In genomic region chr5:30618376-30619003, GRCm38 (mm10) we compare ENCODE assay signal across 20 mouse cellular contexts. TPM values are rescaled to one million over a fixed set of nuclear protein-coding genes. Genes with fewer than 3 reads are reported as not detected.
A peak's percentile ranks its signal among the peaks of the same experiment; 100 is the strongest.
DNase-seq lines count a peak whose midpoint lies in the region; ATAC-seq and TF ChIP-seq lines count a peak whose summit lies in the region.
"Had no signal": no experiment of that assay in that cellular context is flagged by ENCODE, and none has a peak within 500 bp of the region (broad histone marks: within the 10 kb centered on the region; RNA-seq: fewer than 3 reads in every experiment).

No protein-coding gene starts in this region.

- H3K27ac ChIP-seq in heart, embryonic 10.5 days: peak overlapping the region; percentile 59
- no peak overlapping the region for H3K27ac ChIP-seq in kidney, adult 2 months (ENCODE audit: insufficient read depth, low read depth, low read length)
- H3K27ac ChIP-seq in stomach, embryonic 16.5 days (ENCODE audit: low read length): no peak overlapping the region; the same call in 1 of the 2 replicates
- H3K27ac ChIP-seq: embryonic facial prominence, embryonic 12.5 days; forebrain, embryonic 15.5 days; limb, embryonic 15.5 days; neural tube, embryonic 15.5 days had no signal

- no peaks in the 10 kb centered on the region for H3K9me3 ChIP-seq in heart, embryonic 10.5 days
- no peaks in the 10 kb centered on the region for H3K9me3 ChIP-seq in stomach, embryonic 16.5 days (replicated peaks; ENCODE audit: control insufficient read depth, low read length)
- H3K9me3 ChIP-seq: embryonic facial prominence, embryonic 12.5 days; forebrain, embryonic 15.5 days; G1E; limb, embryonic 15.5 days; neural tube, embryonic 15.5 days had no signal

- peaks cover 73% of the 10 kb centered on the region for H3K4me1 ChIP-seq in heart, embryonic 10.5 days
- peaks cover 4% of the 10 kb centered on the region; the same call in 1 of the 2 replicates for H3K4me1 ChIP-seq in kidney, adult 2 months (ENCODE audit: control insufficient read depth, insufficient read depth, low read length)
- H3K4me1 ChIP-seq in stomach, embryonic 16.5 days (ENCODE audit: control insufficient read depth, insufficient read depth, low read length): peaks cover 54% of the 10 kb centered on the region

- H3K9ac ChIP-seq in stomach, embryonic 16.5 days (ENCODE audit: low read length): 0 out of 2 replicates have a peak overlapping the region, but pooled peaks have one; percentile 15
- H3K9ac ChIP-seq: embryonic facial prominence, embryonic 12.5 days; forebrain, embryonic 15.5 days; limb, embryonic 15.5 days; neural tube, embryonic 15.5 days had no signal

- no peak overlapping the region for H3K4me3 ChIP-seq in heart, embryonic 10.5 days
- H3K4me3 ChIP-seq in kidney, adult 2 months (ENCODE audit: insufficient read depth, low read depth, low read length): no peak overlapping the region
- H3K4me3 ChIP-seq in stomach, embryonic 16.5 days (replicated peaks; ENCODE audit: low read length): no peak overlapping the region
- H3K4me3 ChIP-seq: embryonic facial prominence, embryonic 12.5 days; erythroblast, embryonic 14.5 days; forebrain, embryonic 15.5 days; limb, embryonic 15.5 days; megakaryocyte, embryonic 14.5 days; neural tube, embryonic 15.5 days had no signal

- TF ChIP-seq CTCF in kidney, adult 2 months (conservative IDR thresholded peaks at IDR 0.05; ENCODE audit: insufficient read depth, insufficient read length, low read depth, low read length): no peak

- WGBS in heart, embryonic 10.5 days: 81% methylated on average over 8 of the region's 8 CpGs
- WGBS in kidney, adult 2 months: 69% methylated on average over 8 of the region's 8 CpGs
- WGBS in stomach, embryonic 16.5 days: 73% methylated on average over 8 of the region's 8 CpGs

- DNase-seq in adrenal gland, postnatal 14 days: peak; percentile 23
- DNase-seq in adrenal gland, adult 8-10 months: no peak
- DNase-seq in heart, embryonic 10.5 days (ENCODE audit: low spot score): no peak
- no peak for DNase-seq in heart, postnatal 4 days
- DNase-seq in kidney, adult 2 months: peak; percentile 19
- DNase-seq in kidney, postnatal 14 days: no peak
- DNase-seq in spleen, adult 18-20 months: no peak
- DNase-seq: cerebellum, adult 11-12 months; gastrocnemius, postnatal 14 days; thymus, adult 2 months had no signal

- no peak for ATAC-seq in stomach, embryonic 16.5 days (ENCODE audit: insufficient read depth, low FRiP score)
- ATAC-seq: activated CD4-positive, CD25-positive, alpha-beta regulatory T cell, adult 4 months; forebrain, embryonic 15.5 days; midbrain, embryonic 16.5 days had no signal

- H3K36me3 ChIP-seq in heart, embryonic 10.5 days: no peaks in the 10 kb centered on the region
- H3K36me3 ChIP-seq in kidney, adult 2 months (ENCODE audit: control insufficient read depth, insufficient read depth, low read length): no peaks in the 10 kb centered on the region
- no peaks in the 10 kb centered on the region for H3K36me3 ChIP-seq in stomach, embryonic 16.5 days (ENCODE audit: control insufficient read depth, insufficient read depth, low read length)
- H3K36me3 ChIP-seq: embryonic facial prominence, embryonic 12.5 days; forebrain, embryonic 15.5 days; G1E; limb, embryonic 15.5 days; neural tube, embryonic 15.5 days had no signal

- H3K27me3 ChIP-seq in heart, embryonic 10.5 days (ENCODE audit: insufficient read depth, poor library complexity, severe bottlenecking): peaks cover 42% of the 10 kb centered on the region
- H3K27me3 ChIP-seq in kidney, adult 2 months (replicated peaks; ENCODE audit: control insufficient read depth, insufficient read depth, low read length): 0 out of 2 replicates have a peak, but pooled peaks cover 2% of the 10 kb centered on the region
- peaks cover 17% of the 10 kb centered on the region for H3K27me3 ChIP-seq in stomach, embryonic 16.5 days (ENCODE audit: control insufficient read depth, insufficient read depth, low read length)

- no peak overlapping the region for H3K4me2 ChIP-seq in stomach, embryonic 16.5 days (ENCODE audit: low read depth, low read length)
- H3K4me2 ChIP-seq: embryonic facial prominence, embryonic 12.5 days; forebrain, embryonic 15.5 days; limb, embryonic 15.5 days; neural tube, embryonic 15.5 days had no signal

- TF ChIP-seq POLR2A in kidney, adult 2 months (IDR thresholded peaks at IDR 0.05; ENCODE audit: low read depth, low read length): no peak

RNA-seq across cellular contexts. Expression of gene Slc35f6, which starts 29.2 kb away (rescaled TPM):
- 33.9 and 38.9 TPM in 2 replicates for total RNA-seq in adrenal gland, postnatal 14 days (2021)
- total RNA-seq in adrenal gland, adult 8-10 months (2022): 10 to 100 TPM; 39.8 to 60.3 (median 49.4) TPM
- 25.5 and 28.4 TPM in 2 replicates for polyA plus RNA-seq in heart, embryonic 10.5 days (2016; fragmentation: Nextera tagmentation; extraction: Ambion mirVana)
- 10 to 100 TPM; 35.1 to 38.5 TPM for total RNA-seq in heart, postnatal 4 days (2021)
- 51.2 and 70.6 TPM in 2 replicates for polyA plus RNA-seq in kidney, adult 2 months (2012; rRNA removed)
- 34.0 and 35.2 TPM in 2 replicates for polyA plus RNA-seq in stomach, embryonic 16.5 days (2015; fragmentation: Nextera tagmentation; extraction: Ambion mirVana)

RNA-seq across cellular contexts. Expression of gene Kcnk3, which starts 30.5 kb away (rescaled TPM):
- total RNA-seq in adrenal gland, postnatal 14 days (2021): 678 and 701 TPM in 2 replicates
- 1,000 to 10,000 TPM; 1,385 to 1,638 (median 1,575) TPM for total RNA-seq in adrenal gland, adult 8-10 months (2022)
- polyA plus RNA-seq in heart, embryonic 10.5 days (2016; fragmentation: Nextera tagmentation; extraction: Ambion mirVana): 17.0 and 34.2 TPM in 2 replicates
- 100 to 1,000 TPM; 145 TPM for total RNA-seq in heart, postnatal 4 days (2021)
- polyA plus RNA-seq in kidney, adult 2 months (2012; rRNA removed): 25.0 and 30.0 TPM in 2 replicates
- 6.6 and 7.0 TPM in 2 replicates for polyA plus RNA-seq in stomach, embryonic 16.5 days (2015; fragmentation: Nextera tagmentation; extraction: Ambion mirVana)
- polyA plus RNA-seq: activated CD4-positive, CD25-positive, alpha-beta regulatory T cell, adult 4 months; erythroblast, embryonic 14.5 days; G1E had no signal

RNA-seq across cellular contexts. Expression of gene Cenpa, which starts 48.1 kb away (rescaled TPM):
- 39.0 and 39.1 TPM in 2 replicates for total RNA-seq in adrenal gland, postnatal 14 days (2021)
- total RNA-seq in adrenal gland, adult 8-10 months (2022): 10 to 100 TPM in 2 of 4 experiments, 1 to 10 TPM in 2; 4.3 to 11.4 (median 8.5) TPM
- 323 and 372 TPM in 2 replicates for polyA plus RNA-seq in heart, embryonic 10.5 days (2016; fragmentation: Nextera tagmentation; extraction: Ambion mirVana)
- 100 to 1,000 TPM; 141 to 145 TPM for total RNA-seq in heart, postnatal 4 days (2021)
- 6.3 and 6.6 TPM in 2 replicates for polyA plus RNA-seq in kidney, adult 2 months (2012; rRNA removed)
- 161 and 175 TPM in 2 replicates for polyA plus RNA-seq in stomach, embryonic 16.5 days (2015; fragmentation: Nextera tagmentation; extraction: Ambion mirVana)

Comparison
In these comparisons a context has a peak if more than half of its experiments do, and no peak if none do; other contexts are left out.
1. DNase-seq: peak in adrenal gland, postnatal 14 days (single experiment) and kidney, adult 2 months (single experiment); none in adrenal gland, adult 8-10 months (single experiment), heart, embryonic 10.5 days (single experiment), heart, postnatal 4 days (single experiment), kidney, postnatal 14 days (single experiment) and spleen, adult 18-20 months (0 of 2).